Mouse (Mus musculus) lung, postnatal 0 days (tissue): ENCODE measurements around the gene Prkcz. TPM values are rescaled to one million over a fixed set of nuclear protein-coding genes. Genes with fewer than 3 reads are reported as not detected.

Source experiments
- ATAC-seq: fragments of 200-750 bp; cut with Nextera tagmentation; 2 replicates; pipeline ENCODE4 v1.8.0; 2017; ENCODE audit warnings: moderate library complexity
- DNase-seq: peaks from one replicate; pipeline ENCODE4 v3.0.0-alpha.2; 2016; ENCODE audit warnings: low spot score
- H3K27ac ChIP-seq: fragments of 300-500 bp; sonication (generic); 2 replicates; pipeline ENCODE4 v1.5.1; 2014; ENCODE audit warnings: antibody characterized with exemption, mild to moderate bottlenecking, low read length, mixed read lengths
- H3K27me3 ChIP-seq: fragments of 300-500 bp; sonication (generic); replicated peaks from 2 replicates; pipeline ENCODE4 v1.6.1; 2014; ENCODE audit warnings: low read length, mixed read lengths; ENCODE audit not compliant: insufficient read depth
- H3K36me3 ChIP-seq: fragments of 300-500 bp; sonication (generic); 2 replicates; pipeline ENCODE4 v1.6.1; 2014; ENCODE audit warnings: low read length, mixed read lengths; ENCODE audit not compliant: insufficient read depth
- H3K4me1 ChIP-seq: fragments of 300-500 bp; sonication (generic); 2 replicates; pipeline ENCODE4 v1.6.1; 2014; ENCODE audit warnings: antibody characterized with exemption, low read depth, low read length, mixed read lengths; ENCODE audit not compliant: insufficient read depth
- H3K4me2 ChIP-seq: fragments of 300-500 bp; sonication (generic); replicated peaks from 2 replicates; pipeline ENCODE4 v1.6.1; 2014; ENCODE audit warnings: low read depth, mild to moderate bottlenecking, low read length, moderate library complexity, mixed read lengths
- H3K4me3 ChIP-seq: fragments of 300-500 bp; sonication (generic); 2 replicates; pipeline ENCODE4 v1.5.1; 2014; ENCODE audit warnings: low read depth, low read length
- H3K9ac ChIP-seq: fragments of 300-500 bp; sonication (generic); replicated peaks from 2 replicates; pipeline ENCODE4 v1.6.1; 2014; ENCODE audit warnings: low read depth, mild to moderate bottlenecking
- H3K9me3 ChIP-seq: fragments of 300-500 bp; sonication (generic); 2 replicates; pipeline ENCODE4 v1.6.1; 2016; ENCODE audit warnings: low read length, mixed read lengths
- CTCF ChIP-seq: IDR thresholded peaks from 2 replicates; pipeline ENCODE4 v1.5.1; 2016; ENCODE audit warnings: antibody characterized with exemption, mild to moderate bottlenecking
- EP300 ChIP-seq: IDR thresholded peaks from 2 replicates; pipeline ENCODE4 v1.6.1; 2016; ENCODE audit warnings: antibody characterized with exemption, mild to moderate bottlenecking, control low read depth
- WGBS: fragments of 180-500 bp; shearing (Covaris S2); extraction: QIAGEN DNeasy Blood & Tissue Kit; methylation state at CpG from one replicate; pipeline ENCODE4 v1.1.7; 2014; 5-methylcytosine and 5-hydroxymethylcytosine counted together
- polyA plus RNA-seq: library from polyadenylated mRNA; unstranded; fragments of >200 nt; fragmentation: Nextera tagmentation; extraction: Ambion mirVana; gene quantifications from 2 replicates; pipeline ENCODE4 v1.2.1, GENCODE M21; 2015

Prkcz gene
- polyA plus RNA-seq, 1 experiment from 2014 or later: 23.4 TPM

- peak overlapping the region; percentile 3; the same call in 1 of the 2 replicates for H3K4me3 ChIP-seq
- TF ChIP-seq EP300 (no peak), CTCF (no peak)
- peaks cover 14% of the 10 kb centered on the region; the same call in 1 of the 2 replicates for H3K27me3 ChIP-seq
- no peaks in the 10 kb centered on the region for H3K4me1 ChIP-seq
- H3K4me2 ChIP-seq: peak overlapping the region; percentile 58
- peak overlapping the region; percentile 85; the same call in 1 of the 2 replicates for H3K27ac ChIP-seq
- no peak overlapping the region for H3K9ac ChIP-seq
- H3K36me3 ChIP-seq: no peaks in the 10 kb centered on the region
- WGBS: 18% methylated on average over 5 of the region's 5 CpGs
- no peaks in the 10 kb centered on the region for H3K9me3 ChIP-seq
- DNase-seq (peak; percentile 27), ATAC-seq (no peak)
Observed at GRCm38 (mm10) chr4:155362443-155362842, 1.3 kb upstream of the Prkcz start.

- ATAC-seq: peak; percentile 48
- H3K4me2 ChIP-seq: peak overlapping the region; percentile 58
- no peaks in the 10 kb centered on the region for H3K9me3 ChIP-seq
- peak; percentile 40 for DNase-seq
- no peaks in the 10 kb centered on the region for H3K36me3 ChIP-seq
- TF ChIP-seq CTCF (no peak), EP300 (no peak)
- H3K9ac ChIP-seq: 0 out of 2 replicates have a peak overlapping the region, but pooled peaks have one; percentile 23
- H3K4me3 ChIP-seq: peak overlapping the region; percentile 41
- peaks cover 14% of the 10 kb centered on the region; the same call in 1 of the 2 replicates for H3K27me3 ChIP-seq
- H3K4me1 ChIP-seq: no peaks in the 10 kb centered on the region
- under 1% methylated on average over 25 of the region's 42 CpGs for WGBS
- H3K27ac ChIP-seq: peak overlapping the region; percentile 82
Observed at GRCm38 (mm10) chr4:155360856-155361255, 305 bp downstream of the Prkcz start.

- H3K9me3 ChIP-seq: no peaks in the 10 kb centered on the region
- ATAC-seq (no peak), DNase-seq (peak; percentile 63)
- peak overlapping the region; percentile 58 for H3K4me2 ChIP-seq
- 35% methylated on average over 12 of the region's 12 CpGs for WGBS
- H3K27ac ChIP-seq: peak overlapping the region; percentile 82
- H3K27me3 ChIP-seq: peaks cover 14% of the 10 kb centered on the region; the same call in 1 of the 2 replicates
- no peaks in the 10 kb centered on the region for H3K4me1 ChIP-seq
- peak overlapping the region; percentile 41; the same call in 1 of the 2 replicates for H3K4me3 ChIP-seq
- no peak overlapping the region for H3K9ac ChIP-seq
- H3K36me3 ChIP-seq: no peaks in the 10 kb centered on the region
- TF ChIP-seq CTCF (no peak), EP300 (no peak)
Observed at GRCm38 (mm10) chr4:155359560-155360464, 1.3 kb downstream of the Prkcz start.

- H3K4me1 ChIP-seq: no peaks in the 10 kb centered on the region
- H3K9me3 ChIP-seq: no peaks in the 10 kb centered on the region
- no peak overlapping the region for H3K4me2 ChIP-seq
- H3K4me3 ChIP-seq: no peak overlapping the region
- H3K27me3 ChIP-seq: peaks cover 14% of the 10 kb centered on the region; the same call in 1 of the 2 replicates
- TF ChIP-seq CTCF (peak; percentile 54), EP300 (no peak)
- H3K9ac ChIP-seq: no peak overlapping the region
- no peak overlapping the region for H3K27ac ChIP-seq
- 53% methylated on average over 2 of the region's 2 CpGs for WGBS
- H3K36me3 ChIP-seq: no peaks in the 10 kb centered on the region
- ATAC-seq (no peak), DNase-seq (no peak)
Observed at GRCm38 (mm10) chr4:155357601-155358000, 3.6 kb downstream of the Prkcz start.

- no peak for DNase-seq
- no peaks in the 10 kb centered on the region for H3K9me3 ChIP-seq
- no peak overlapping the region for H3K27ac ChIP-seq
- TF ChIP-seq EP300 (no peak), CTCF (no peak)
- H3K9ac ChIP-seq: no peak overlapping the region
- H3K4me2 ChIP-seq: no peak overlapping the region
- H3K4me1 ChIP-seq: no peaks in the 10 kb centered on the region
- no peak for ATAC-seq
- no peaks in the 10 kb centered on the region for H3K36me3 ChIP-seq
- WGBS: 81% methylated on average over 10 of the region's 10 CpGs
- H3K27me3 ChIP-seq: peaks cover 13% of the 10 kb centered on the region; the same call in 1 of the 2 replicates
- H3K4me3 ChIP-seq: no peak overlapping the region
Observed at GRCm38 (mm10) chr4:155356354-155356753, 4.8 kb downstream of the Prkcz start.

- H3K9me3 ChIP-seq: no peaks in the 10 kb centered on the region
- no peaks in the 10 kb centered on the region for H3K4me1 ChIP-seq
- no peak overlapping the region for H3K4me2 ChIP-seq
- H3K27ac ChIP-seq: no peak overlapping the region
- no peak for TF ChIP-seq CTCF
- TF ChIP-seq EP300: no peak
- ATAC-seq: no peak
- WGBS: 68% methylated on average over 7 of the region's 7 CpGs
- DNase-seq: no peak
- H3K9ac ChIP-seq: no peak overlapping the region
- H3K27me3 ChIP-seq: no peaks in the 10 kb centered on the region
- no peak overlapping the region for H3K4me3 ChIP-seq
- H3K36me3 ChIP-seq: no peaks in the 10 kb centered on the region
Observed at GRCm38 (mm10) chr4:155354546-155354945, 6.6 kb downstream of the Prkcz start.
